Mouse (Mus musculus) thymus, postnatal 36 days (tissue): Measurements from ENCODE around the gene Gosr1.
A peak's percentile ranks its signal among the peaks of the same experiment; 100 is the strongest.
"Not testable (repeated sequence)": the region's sequence is repeated elsewhere in the genome, so short reads cannot be mapped to it uniquely, and the experiment has no call there.

Experiments used
- DNase-seq, 2 experiments: peaks; one replicate each; pipeline ENCODE4 v3.0.0; 2022; ENCODE audit warnings: mixed read lengths in 2 of 2

Gene Gosr1

DNA sequence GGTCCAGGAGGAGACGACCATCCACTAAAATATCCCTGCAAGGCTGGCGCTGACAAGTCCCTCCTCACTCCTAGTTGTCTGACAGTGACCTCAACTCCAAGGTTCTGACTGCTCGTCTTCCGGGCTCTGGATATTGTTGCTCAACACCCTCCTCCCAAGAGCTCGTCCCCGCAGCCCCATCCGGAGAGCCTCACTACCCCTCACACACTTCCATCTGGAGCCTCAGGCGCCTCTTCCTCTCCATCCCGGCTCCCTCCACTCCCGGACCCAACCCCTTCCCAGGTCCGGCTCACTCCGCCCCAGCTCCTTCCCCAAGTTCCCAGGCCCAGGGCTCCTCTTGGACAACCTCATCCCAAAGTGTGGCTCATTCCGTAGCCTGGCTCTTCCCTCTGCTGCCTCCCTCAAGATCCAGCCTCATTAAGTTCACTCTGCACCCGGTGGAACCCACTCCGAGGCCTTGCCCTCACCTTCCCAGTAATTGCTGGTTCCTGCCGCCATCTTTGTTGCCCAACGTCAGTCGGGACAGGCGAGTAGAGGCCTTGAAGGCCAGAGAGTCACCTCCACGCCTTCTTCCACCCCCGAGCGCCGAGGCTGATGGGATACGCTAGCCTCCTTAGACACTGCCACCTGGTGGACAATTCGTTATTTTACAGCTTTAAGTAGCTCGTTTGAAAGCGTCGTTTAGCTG is at the start of gene Gosr1:
Gene Gosr1, minus strand, starts transcription at position 527 of the 688 bp plus-strand sequence.
- DNase-seq = peak; percentile 84 to 90

DNA sequence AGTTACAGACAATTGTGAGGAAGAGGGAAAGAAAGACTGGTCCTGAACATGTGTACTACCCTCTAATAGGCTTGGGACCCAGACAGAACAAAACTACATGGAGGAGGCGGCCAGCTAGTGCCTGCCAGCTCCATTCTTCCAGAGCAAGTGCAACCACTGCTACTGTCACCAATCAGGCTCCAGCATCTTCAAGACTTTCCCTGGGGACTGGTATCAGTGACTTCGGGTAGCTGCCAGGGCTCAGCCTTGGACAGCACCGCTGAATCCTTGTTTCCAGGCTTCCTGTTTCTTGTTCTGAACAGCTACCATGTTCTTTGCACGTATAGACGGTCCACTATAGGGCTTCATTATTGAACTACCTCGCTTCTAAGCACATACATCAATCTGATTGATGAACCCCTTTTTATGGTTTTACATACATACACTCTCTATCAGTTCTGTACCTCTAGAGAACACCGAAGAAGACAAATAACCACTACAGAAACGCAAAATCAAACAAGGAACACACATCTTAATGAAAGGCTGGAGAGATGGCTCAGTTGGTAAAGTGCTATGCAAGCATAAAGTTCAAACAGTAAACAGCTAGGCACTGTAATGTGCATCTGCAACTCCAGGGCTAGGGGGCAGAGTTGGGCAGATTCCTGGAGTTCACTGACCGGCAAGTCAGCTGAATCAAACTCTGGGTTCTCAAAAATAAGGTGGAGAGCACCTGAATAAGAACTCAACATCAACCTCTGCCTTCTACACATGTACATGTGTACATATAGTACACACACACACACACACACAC is 47.5 kb upstream of the Gosr1 start:
- DNase-seq = no peak

DNA sequence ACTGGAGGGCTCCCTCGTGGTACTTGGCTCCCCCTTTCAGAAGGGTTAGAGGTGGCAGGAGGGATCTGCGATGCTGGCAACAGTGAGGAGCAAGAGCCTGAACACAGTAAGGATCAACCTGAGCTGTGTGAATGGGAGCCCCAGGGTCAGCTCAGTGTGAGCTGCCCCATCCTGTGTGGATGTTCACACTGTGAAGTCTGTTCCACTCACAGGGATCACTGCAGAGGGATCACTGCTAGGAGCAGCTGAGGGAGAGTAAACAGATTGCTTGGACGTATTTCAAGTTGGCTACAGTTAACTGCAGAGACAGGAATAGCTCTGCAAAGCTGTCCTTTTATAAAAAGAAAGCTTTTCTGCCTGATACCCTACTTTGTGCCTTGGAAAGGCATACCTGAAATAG is 46.1 kb upstream of the Gosr1 start:
- DNase-seq = no peak

DNA sequence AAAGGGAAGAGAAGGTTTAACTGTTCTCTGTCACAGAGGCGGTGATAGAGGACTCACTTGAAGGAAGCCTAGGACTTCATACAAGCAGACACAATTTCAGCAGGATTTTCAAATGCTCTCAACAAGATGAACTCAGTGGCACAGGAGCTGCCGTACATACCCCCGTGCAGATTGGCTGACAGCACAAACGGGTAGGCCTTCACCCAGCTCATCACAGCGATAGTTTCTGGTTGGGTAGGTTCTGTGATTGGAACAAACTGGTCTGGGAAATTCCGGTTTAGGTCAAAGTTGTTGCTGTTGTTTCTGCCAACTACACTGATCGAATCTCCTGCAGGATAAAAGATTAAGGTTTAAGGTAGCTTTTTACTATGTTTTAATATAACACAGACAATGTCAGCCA is 45.2 kb upstream of the Gosr1 start:
- no peak for DNase-seq

DNA sequence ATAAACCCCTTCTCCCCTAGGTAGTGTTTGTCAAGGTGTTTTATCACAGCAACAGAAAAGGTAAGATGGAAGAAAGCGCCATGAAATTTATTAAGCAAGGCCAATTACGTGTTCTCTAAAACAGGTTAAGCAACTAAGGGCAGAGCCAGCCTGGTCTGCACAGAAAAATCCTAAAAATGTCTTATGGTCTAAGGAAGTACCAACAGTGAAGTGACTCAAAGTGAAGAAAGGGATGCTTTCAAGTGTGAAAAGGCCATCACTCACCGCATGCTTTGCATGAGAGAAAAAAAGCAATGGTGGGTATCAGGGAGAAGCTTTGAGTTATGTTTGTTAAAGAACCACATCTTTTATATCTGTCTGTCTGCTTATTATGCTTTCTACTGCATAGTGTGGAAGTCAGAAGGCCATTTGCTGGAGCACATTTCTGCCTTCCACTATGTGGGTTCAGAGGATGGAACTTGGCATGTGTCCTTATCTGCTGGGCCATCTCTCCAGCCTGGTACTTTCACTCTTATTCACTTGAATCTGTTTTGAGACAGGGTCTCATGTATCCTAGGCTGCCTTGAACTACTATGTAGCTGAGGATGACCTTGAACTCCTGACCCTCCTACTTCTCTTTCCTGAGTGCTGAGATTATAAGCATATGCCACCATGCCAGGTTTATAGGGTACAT is 43.8 kb upstream of the Gosr1 start:
- no peak for DNase-seq

DNA sequence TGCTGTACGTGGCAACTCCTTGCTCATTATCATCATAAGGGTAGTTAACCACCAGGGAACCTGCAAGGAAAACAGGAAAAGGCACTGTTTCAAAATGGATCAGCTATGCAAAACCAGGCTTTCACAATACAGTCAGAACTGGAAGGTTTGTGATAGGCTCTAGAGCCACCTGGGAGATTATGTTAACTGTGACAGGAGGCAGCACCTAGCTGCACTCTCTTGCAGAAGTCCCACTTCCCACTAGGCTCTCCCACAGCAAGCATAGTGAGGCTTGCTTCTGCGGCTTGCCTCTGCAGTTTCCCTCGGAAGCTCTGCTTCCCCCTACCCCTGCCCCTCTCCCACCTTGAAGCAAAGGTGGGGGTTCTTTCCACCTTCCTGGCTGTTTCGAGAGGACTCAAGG is 42.6 kb upstream of the Gosr1 start:
- no peak for DNase-seq

DNA sequence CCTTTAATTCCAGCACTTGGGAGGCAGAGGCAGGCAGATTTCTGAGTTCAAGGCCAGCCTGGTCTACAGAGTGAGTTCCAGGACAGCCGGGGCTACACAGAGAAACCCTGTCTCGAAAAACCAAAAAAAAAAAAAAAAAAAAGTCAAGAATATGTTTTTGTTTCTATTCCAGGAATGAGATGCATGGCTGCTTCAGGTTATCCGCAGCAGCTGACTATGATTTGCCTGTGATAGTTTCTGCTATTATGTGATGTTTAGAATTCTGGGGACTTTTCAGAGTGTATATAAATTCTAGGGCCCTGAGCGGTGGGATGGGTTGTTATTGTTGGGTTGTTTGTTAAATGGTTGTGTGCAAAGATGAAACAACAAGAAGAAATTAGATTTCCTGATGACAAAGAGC is 41.7 kb upstream of the Gosr1 start:
- DNase-seq = not testable (repeated sequence)

DNA sequence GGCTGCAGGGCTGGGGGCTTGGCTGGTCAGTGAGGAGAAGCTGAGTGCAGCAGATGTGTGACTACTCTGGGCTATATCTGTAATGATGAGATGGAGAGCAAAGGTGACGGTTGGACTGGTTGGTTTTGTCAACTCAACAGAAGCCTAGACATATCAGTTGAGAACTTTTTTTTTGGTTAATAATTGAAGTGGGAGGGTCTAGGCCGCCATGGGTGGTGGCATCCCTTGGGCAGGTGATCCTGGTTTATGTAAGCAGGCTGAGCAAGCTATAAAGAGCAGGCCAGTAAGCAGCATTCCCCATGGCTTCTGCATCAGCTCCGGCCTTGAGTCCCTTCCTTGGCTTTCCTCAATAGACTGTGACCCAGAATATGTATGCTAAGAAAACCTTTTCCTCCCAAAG is 39.9 kb upstream of the Gosr1 start:
- DNase-seq = no peak

DNA sequence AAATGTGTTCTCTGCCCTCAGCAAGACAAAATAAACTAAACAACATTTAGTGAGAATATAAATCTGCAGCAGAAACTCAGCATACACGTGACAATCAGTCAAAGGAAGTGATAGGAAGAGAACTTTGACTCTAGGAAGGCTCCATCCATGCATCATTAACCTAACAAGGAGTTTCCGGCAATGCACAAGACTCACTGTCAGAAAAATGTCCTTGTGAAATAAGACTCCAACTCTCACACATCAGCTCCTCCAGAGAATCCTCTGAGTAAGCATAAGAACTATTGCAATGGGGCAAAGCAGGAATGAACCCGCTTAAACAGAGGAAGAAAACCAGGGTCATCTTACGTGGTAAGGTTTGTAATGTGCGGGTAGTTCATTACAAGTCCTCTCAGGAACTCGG is 33.9 kb upstream of the Gosr1 start:
- no peak for DNase-seq

DNA sequence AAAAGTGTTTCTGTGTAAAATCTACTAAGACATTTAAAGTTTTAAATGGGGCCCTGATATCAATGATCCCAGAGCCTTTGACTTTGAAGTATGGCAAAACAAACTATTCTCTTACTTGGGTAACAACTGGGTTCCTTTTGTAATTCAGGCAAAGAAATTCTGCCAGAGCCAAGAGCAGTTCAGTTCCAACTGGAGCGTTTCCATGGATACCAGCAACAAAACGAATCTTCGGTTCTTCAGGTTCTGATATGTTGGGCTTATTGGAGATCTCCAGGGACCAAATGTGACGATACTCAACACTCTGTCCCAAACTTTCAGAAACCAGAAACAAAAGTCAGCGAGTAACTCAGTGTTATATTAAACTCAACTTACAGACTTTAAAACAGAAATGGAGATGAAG is 31.9 kb upstream of the Gosr1 start:
- no peak for DNase-seq

DNA sequence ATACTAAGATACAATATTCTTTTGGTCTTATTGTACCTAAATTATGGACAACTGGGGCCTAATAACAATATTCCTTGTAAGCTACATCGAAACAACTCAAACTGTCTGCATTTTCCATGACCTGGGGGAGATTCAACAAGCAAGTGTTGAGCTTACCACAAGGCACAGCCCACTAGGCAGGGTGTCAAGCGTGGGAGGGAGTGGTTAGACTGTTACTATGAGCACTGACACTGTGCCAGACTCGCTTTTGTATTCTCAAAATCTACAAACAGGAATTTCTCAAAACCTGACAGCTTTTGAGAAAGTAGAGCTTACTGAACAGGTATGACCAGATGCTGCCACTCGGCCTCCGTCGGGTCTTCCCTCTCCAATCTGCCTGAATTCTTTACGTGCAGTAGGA is 28.0 kb upstream of the Gosr1 start:
- no peak for DNase-seq

DNA sequence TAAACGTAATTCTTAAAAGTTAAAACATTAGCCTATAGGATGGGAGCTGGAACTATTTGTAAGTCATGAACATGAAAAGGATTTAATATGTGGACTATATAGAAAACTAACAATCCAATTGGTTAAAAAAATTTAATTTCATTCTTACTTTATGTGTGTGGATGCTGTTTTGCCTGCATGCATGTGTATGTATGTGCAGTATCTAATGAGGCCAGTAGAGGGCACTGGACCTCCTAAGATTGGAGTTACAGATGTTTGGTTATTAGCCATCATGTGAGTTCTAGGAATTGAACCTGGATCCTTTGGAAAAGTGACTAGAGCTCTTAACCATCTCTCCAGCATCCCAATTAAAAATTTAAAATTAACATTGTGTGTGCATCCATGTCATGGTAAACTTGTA is 25.9 kb upstream of the Gosr1 start:
- DNase-seq = no peak

DNA sequence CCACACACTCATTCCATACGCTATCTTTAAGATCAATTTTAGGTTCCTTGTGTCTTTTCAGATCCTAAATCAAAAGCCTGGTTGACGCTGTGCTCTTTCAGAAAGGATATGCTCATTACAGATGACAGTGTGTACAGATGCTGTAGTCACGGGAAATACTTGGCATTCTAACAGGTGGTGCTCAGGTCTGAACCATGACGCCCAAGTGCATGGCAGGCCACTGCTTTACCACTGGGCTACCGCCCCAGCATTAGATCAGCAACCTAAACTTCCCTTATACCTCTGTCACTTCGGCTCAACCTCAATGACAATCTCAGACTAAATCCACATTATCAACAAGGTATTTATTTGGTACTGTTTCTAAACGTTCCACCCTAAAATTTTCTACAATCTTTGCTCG is 12.2 kb upstream of the Gosr1 start:
- no peak for DNase-seq

DNA sequence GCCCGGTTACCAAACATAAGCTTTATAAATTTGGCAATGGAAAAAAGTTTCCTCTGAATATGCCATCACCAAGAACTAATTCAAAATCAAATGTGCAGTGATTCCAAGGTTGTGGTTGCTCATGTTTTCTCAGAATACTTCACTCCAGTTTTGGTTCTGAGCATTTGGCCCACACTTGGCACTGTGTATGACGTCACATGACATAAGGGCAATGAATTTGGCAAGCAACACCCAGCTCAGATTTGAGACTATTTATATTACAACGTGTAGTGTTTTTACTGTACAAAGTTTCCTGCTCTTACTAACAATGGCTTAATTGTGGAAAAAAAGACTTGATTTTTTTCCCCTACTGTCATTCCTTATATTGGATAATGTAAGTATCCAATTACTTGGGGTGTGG is 10.4 kb upstream of the Gosr1 start:
- DNase-seq = no peak

DNA sequence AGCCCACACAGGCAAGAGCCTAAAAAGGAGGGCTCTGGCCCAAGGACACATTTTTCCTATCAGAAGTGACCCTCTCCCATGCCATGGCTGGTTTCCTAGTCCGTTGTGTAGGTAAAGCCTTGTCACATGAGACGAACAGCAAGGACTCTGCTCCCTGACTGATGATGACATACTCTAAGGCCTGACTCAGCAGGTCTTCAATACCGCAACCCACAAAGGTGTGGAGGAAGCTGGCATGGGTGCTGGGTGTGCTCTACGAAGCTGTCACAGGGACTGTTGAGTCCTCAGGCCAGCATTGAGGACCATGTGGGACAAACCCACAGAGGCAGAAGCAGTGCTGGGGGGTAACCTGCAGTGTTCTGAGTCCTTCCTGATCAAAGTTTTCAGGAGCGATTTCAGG is 7.2 kb upstream of the Gosr1 start:
- DNase-seq = no peak

DNA sequence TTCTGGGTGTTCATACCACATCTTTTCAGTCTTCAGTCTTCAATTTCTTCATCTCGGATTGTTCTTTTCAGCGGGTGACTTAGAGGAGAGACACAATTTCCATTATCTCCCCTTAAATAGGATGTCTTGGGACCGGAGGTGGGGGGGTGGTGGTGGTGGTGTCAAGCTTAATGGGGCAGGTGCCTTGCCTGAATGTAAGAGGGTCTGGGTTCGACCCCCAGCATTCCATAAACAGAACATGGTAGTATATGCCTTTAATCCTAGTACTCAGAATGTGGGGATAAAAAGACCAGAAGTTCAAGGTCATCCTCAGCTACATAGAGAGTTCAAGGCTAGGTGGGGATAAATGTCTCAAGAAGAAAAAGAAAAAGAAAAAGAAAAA is 353 bp upstream of the Gosr1 start:
- DNase-seq = no peak

DNA sequence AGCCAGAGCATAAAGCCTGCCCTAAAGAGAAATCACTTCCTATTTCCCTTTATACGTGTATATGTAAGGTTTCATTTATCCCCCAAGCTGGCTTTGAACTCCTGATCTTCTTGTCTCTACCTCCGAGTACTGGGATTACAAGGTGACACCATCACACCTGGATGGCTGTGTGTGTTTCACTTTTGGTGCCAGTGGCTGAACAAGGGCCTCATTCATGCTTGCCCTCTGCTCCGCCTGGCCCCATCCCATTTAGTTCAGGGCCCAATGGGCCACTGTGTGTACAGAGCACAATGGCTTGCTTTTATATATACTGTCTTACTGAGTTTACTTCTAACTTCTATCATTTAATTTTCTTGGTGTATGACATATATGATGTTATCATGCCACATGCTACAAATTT is 11.1 kb downstream of the Gosr1 start:
- no peak for DNase-seq

DNA sequence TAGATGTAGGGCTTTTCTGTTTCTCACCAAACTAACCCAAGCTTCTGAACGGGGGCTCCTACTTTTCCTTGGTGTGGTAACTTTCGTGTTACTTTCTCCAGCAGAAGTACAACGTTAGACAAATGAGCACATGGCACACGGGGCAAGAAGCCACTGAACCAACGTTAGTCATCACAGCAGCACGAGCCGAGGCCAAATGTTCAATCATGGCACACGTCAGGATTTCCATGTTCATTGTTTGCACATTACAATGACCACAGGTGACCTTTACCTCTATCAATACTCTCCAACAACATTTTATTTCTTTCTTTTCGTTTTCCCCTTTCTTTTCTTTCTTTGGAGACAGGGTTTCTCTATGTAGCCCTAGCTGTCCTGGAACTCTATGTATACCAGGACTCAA is 14.6 kb downstream of the Gosr1 start:
- no peak for DNase-seq

DNA sequence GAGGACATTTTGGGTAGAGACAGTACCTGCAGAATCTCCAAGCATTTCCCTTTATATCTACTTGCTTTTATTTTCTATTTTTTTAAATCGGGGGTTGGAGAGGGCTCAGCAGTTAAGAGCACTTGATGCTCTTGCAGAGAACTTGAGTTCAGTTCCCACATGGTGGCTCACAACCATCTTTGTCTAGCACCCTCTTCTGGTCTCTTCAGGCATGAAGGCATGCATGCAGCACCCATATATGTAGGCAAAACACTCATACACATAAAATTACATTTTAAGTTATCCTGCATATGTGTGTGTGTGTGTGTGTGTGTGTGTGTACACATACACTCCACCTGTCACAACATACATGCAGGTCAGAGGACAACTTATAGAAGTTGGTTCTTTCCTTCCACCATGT is 17.5 kb downstream of the Gosr1 start:
- DNase-seq = no peak

DNA sequence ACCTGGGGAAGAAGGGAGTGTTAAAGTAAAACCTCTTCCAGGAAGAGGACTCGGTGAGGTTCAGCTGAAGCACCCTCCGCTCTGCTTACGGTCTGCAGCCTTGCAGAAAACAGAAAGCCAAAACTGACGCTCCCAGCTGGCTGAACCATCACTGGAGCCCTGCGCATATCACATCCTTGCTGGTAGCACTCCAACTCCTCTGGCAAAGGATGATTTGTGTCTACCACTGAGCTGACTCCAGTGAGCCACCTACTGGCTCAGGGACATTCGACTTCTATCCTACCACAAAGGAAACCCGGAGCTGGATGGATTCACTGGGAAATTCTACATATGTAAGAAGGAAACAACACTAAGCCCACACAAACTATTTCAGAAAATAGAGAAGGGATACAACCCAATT is 18.8 kb downstream of the Gosr1 start:
- DNase-seq = no peak

DNA sequence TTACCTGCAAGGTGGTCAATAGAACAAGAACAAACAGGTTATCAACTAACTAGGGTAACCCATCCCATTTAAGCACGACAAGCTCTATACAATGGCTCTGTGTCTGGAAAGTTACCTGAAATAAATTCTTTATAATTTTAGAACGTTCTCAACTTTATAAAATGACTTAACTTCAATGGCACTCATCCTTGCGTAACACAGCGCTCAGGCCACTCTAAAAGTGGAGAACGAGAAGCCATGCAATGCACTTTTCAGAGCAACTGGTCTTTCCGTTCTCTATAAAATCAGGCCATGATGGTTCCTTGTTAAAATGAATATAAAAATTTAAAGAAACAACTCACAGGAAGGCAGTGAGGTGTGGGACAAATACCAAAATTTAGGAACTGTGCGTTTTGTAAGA is 20.9 kb downstream of the Gosr1 start:
- DNase-seq = no peak

DNA sequence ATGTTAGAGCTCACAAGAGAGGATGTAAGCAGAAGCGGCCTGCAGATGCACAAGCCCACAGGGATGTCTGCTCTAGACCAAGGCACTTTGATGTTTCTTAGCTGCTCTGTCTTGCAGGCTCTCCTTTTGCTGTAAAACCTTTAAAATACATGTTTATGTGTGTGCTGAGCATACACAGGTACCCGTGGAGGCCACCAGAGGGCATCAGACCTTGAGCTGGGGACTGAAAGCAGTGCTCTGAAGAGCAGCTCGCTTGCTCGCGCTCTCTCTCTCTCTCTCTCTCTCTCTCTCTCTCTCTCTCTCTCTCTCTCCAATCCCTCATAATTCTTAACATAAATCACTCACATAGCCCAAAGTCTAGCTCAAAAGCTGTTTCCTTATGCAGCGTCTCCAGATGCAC is 24.3 kb downstream of the Gosr1 start:
- peak; percentile 54 to 64 for DNase-seq

DNA sequence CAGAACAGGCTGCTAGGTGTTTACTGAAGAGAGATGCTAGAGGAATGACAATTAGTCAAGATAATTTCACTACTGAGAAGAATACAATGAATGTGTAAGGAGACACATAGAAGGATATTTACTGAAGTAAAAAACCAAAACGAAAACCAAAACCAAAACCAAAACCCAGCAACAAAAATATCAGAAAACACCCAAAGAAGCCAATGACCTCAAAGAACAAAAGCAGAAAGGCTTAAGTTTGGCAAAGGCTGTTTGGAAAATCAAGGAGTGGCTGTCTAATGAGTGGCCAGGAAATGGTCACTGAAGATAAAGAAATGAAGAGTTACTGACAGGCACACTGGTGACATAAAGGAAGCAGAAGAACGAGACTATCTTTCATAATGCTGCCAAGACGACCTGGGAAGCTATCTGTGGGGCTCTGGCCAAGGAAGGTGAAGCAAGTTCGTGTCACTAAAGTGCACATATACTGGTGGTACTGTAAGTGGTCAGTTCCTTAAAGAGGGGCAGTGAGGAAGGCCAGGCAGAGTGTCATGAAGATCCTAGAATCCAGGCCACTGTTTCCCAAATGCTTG is 27.5 kb downstream of the Gosr1 start:
- DNase-seq = no peak

DNA sequence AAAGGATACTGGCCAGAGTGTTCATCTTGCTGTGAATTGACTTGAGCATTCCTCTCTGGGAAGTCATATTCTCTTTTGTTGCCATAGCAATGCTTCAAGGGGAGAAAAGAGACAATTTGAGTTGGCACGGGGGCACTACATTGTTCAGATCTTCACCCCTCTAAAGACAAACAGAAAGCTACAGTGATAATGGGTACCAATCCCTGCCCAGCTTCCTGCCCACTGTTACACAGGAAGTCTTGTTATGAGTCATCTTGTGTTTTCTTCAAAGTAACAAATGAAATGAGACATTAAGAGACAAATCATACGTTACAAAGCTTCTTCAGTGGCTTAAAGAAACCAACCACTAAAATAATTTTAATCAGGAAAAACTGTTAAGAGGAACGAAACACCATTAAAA is 28.8 kb downstream of the Gosr1 start:
- DNase-seq = no peak
